Mouse (Mus musculus) cortical plate, adult 2 months (tissue): ENCODE measurements around the gene Ppm1n.

ENCODE experiments used
- CTCF ChIP-seq: fragments of 200-500 bp; IDR thresholded peaks from 2 replicates; pipeline ENCODE4 v1.5.1; 2011; ENCODE audit warnings: mild to moderate bottlenecking, control low read depth, low read length; ENCODE audit not compliant: insufficient read depth; ENCODE audit errors: extremely low read depth
- POLR2A ChIP-seq: fragments of 200-500 bp; IDR thresholded peaks from 2 replicates; pipeline ENCODE4 v1.6.1; 2011; ENCODE audit warnings: mild to moderate bottlenecking, low read length, control low read depth; ENCODE audit not compliant: insufficient read depth; ENCODE audit errors: extremely low read depth

DNA sequence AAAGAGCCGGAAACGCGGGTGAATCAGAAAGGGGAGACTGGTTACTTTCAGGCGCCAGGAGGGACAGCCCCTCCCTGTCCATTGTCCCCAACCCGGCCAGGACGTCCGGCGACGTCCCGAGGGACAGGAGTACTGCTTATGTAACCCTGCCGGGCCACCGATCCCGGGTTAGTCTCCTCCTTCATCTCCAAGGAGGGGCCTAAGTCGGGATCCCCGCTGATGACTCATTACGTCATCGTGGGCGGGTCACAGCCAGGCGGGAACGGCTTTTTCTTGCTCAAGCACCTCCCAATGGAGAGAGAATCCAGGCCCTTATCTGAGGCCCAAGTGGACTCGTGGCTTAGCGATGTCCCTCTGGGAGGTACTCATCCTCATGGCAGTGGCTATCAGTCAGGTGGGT, 47.3 kb upstream of the Ppm1n start:
- TF ChIP-seq POLR2A (peak; percentile 70; the same call in 1 of the 2 replicates), CTCF (no peak)
